Comparison of ENCODE assay signal across 19 mouse cellular contexts in the genomic region with DNA sequence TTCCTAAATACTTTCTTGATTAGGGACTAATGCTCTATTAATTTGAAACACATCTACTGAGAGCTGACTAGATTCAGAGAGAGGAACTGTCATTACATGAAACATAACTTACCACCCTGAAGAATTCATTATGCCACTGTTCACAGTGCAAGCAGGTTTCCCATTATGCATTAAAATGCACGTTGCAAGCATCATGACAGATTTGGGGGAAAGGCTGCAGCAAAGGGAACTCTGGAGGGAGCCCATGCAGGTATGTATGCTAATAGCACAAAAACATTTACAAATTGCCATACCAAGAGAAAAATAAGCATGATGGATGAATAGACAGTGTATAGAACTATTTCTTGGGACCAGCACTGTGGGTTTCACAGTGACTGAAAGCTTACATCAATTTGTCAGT.
DNase-seq lines count a peak whose midpoint lies in the region; ATAC-seq lines count a peak whose summit lies in the region.
"Had no signal": no experiment of that assay in that cellular context is flagged by ENCODE, and none has a peak within 500 bp of the region (broad histone marks: within the 10 kb centered on the region; RNA-seq: fewer than 3 reads in every experiment).

No protein-coding gene starts in this region.

- H3K27me3 ChIP-seq in forebrain, embryonic 13.5 days: no peaks in the 10 kb centered on the region
- H3K27me3 ChIP-seq in forebrain, embryonic 14.5 days (replicated peaks; ENCODE audit: control insufficient read depth, insufficient read depth, low read length): no peaks in the 10 kb centered on the region
- no peaks in the 10 kb centered on the region for H3K27me3 ChIP-seq in hindbrain, embryonic 16.5 days (replicated peaks; ENCODE audit: control insufficient read depth, insufficient read depth, low read length)
- H3K27me3 ChIP-seq in hindbrain, embryonic 11.5 days (ENCODE audit: control insufficient read depth, insufficient read depth, low read length): no peaks in the 10 kb centered on the region
- H3K27me3 ChIP-seq in midbrain, embryonic 16.5 days (ENCODE audit: control insufficient read depth, insufficient read depth, low read depth, low read length): no peaks in the 10 kb centered on the region
- no peaks in the 10 kb centered on the region for H3K27me3 ChIP-seq in midbrain, embryonic 11.5 days (ENCODE audit: control insufficient read depth, insufficient read depth, low read length)

- no peak overlapping the region for H3K27ac ChIP-seq in forebrain, embryonic 13.5 days
- H3K27ac ChIP-seq in forebrain, embryonic 14.5 days (ENCODE audit: low read depth, low read length): no peak overlapping the region
- H3K27ac ChIP-seq in hindbrain, embryonic 16.5 days (ENCODE audit: low read depth, low read length): no peak overlapping the region
- no peak overlapping the region for H3K27ac ChIP-seq in hindbrain, embryonic 11.5 days (ENCODE audit: low read depth, low read length)
- 0 out of 2 replicates have a peak overlapping the region, but pooled peaks have one; percentile 34 for H3K27ac ChIP-seq in midbrain, embryonic 16.5 days (ENCODE audit: low read length)
- H3K27ac ChIP-seq in midbrain, embryonic 11.5 days (ENCODE audit: low read depth, low read length): no peak overlapping the region
- H3K27ac ChIP-seq: forebrain, embryonic 10.5 days; gastrocnemius, adult 2 months had no signal

- H3K4me3 ChIP-seq in forebrain, embryonic 13.5 days: no peak overlapping the region
- H3K4me3 ChIP-seq in forebrain, embryonic 14.5 days (ENCODE audit: low read depth, low read length): no peak overlapping the region
- H3K4me3 ChIP-seq in hindbrain, embryonic 16.5 days (ENCODE audit: low read length): no peak overlapping the region
- no peak overlapping the region for H3K4me3 ChIP-seq in hindbrain, embryonic 11.5 days (ENCODE audit: low read depth, low read length)
- no peak overlapping the region for H3K4me3 ChIP-seq in midbrain, embryonic 16.5 days (ENCODE audit: low read depth, low read length)
- no peak overlapping the region for H3K4me3 ChIP-seq in midbrain, embryonic 11.5 days (ENCODE audit: low read depth, low read length)
- H3K4me3 ChIP-seq: forebrain, embryonic 10.5 days; gastrocnemius, adult 2 months had no signal

- no peak overlapping the region for H3K9ac ChIP-seq in forebrain, embryonic 13.5 days
- no peak overlapping the region for H3K9ac ChIP-seq in forebrain, embryonic 14.5 days (ENCODE audit: low read length)
- no peak overlapping the region for H3K9ac ChIP-seq in hindbrain, embryonic 16.5 days (ENCODE audit: low read depth, low read length)
- no peak overlapping the region for H3K9ac ChIP-seq in hindbrain, embryonic 11.5 days (ENCODE audit: low read depth, low read length)
- H3K9ac ChIP-seq in midbrain, embryonic 16.5 days (ENCODE audit: low read depth, low read length): no peak overlapping the region
- no peak overlapping the region for H3K9ac ChIP-seq in midbrain, embryonic 11.5 days (ENCODE audit: low read length)
- H3K9ac ChIP-seq: forebrain, postnatal 0 days had no signal

- no peak for DNase-seq in forebrain, embryonic 14.5 days (ENCODE audit: low spot score)
- no peak for DNase-seq in hindbrain, embryonic 11.5 days (ENCODE audit: low spot score)
- DNase-seq in midbrain, embryonic 11.5 days (ENCODE audit: low spot score, missing footprints): no peak
- DNase-seq: adrenal gland, adult 8-10 months; adrenal gland, postnatal 25 days; cerebellum, adult 18-20 months; cerebellum, adult 9-10 months; cerebellum, postnatal 14 days; forebrain, postnatal 0 days; gastrocnemius, adult 2 months; gastrocnemius, postnatal 14 days; heart, adult 11 months had no signal

- peak; percentile 33; the same call in 1 of the 2 replicates for ATAC-seq in forebrain, embryonic 13.5 days
- no peak for ATAC-seq in forebrain, embryonic 14.5 days
- ATAC-seq in hindbrain, embryonic 16.5 days: peak; percentile 67
- ATAC-seq in hindbrain, embryonic 11.5 days (ENCODE audit: low FRiP score): no peak
- ATAC-seq in midbrain, embryonic 16.5 days: no peak; the same call in 1 of the 2 replicates
- no peak for ATAC-seq in midbrain, embryonic 11.5 days (ENCODE audit: low FRiP score)
- ATAC-seq: activated CD4-positive, CD25-positive, alpha-beta regulatory T cell, adult 4 months; forebrain, postnatal 0 days; intestine, postnatal 0 days had no signal

- H3K36me3 ChIP-seq in forebrain, embryonic 13.5 days (ENCODE audit: poor library complexity, severe bottlenecking): no peaks in the 10 kb centered on the region
- H3K36me3 ChIP-seq in forebrain, embryonic 14.5 days (ENCODE audit: control insufficient read depth, insufficient read depth, low read length): no peaks in the 10 kb centered on the region
- H3K36me3 ChIP-seq in hindbrain, embryonic 16.5 days (ENCODE audit: control insufficient read depth, insufficient read depth, low read length): no peaks in the 10 kb centered on the region
- H3K36me3 ChIP-seq in hindbrain, embryonic 11.5 days (ENCODE audit: control insufficient read depth, insufficient read depth, low read length): no peaks in the 10 kb centered on the region
- no peaks in the 10 kb centered on the region for H3K36me3 ChIP-seq in midbrain, embryonic 16.5 days (ENCODE audit: control insufficient read depth, insufficient read depth, low read length)
- H3K36me3 ChIP-seq in midbrain, embryonic 11.5 days (ENCODE audit: control insufficient read depth, insufficient read depth, low read length): no peaks in the 10 kb centered on the region
- H3K36me3 ChIP-seq: forebrain, embryonic 10.5 days had no signal

- H3K4me2 ChIP-seq in forebrain, embryonic 13.5 days: no peak overlapping the region
- H3K4me2 ChIP-seq in forebrain, embryonic 14.5 days (ENCODE audit: low read length): no peak overlapping the region
- H3K4me2 ChIP-seq in hindbrain, embryonic 16.5 days (ENCODE audit: low read length): no peak overlapping the region
- H3K4me2 ChIP-seq in hindbrain, embryonic 11.5 days (replicated peaks; ENCODE audit: low read depth, low read length): no peak overlapping the region
- H3K4me2 ChIP-seq in midbrain, embryonic 16.5 days (ENCODE audit: low read length): 0 out of 2 replicates have a peak overlapping the region, but pooled peaks have one; percentile 17
- H3K4me2 ChIP-seq in midbrain, embryonic 11.5 days: no peak overlapping the region
- H3K4me2 ChIP-seq: heart, embryonic 11.5 days had no signal

- H3K9me3 ChIP-seq in forebrain, embryonic 13.5 days (replicated peaks): no peaks in the 10 kb centered on the region
- H3K9me3 ChIP-seq in forebrain, embryonic 14.5 days (replicated peaks; ENCODE audit: control insufficient read depth, low read length): no peaks in the 10 kb centered on the region
- no peaks in the 10 kb centered on the region for H3K9me3 ChIP-seq in hindbrain, embryonic 16.5 days (ENCODE audit: control insufficient read depth, low read length)
- H3K9me3 ChIP-seq in hindbrain, embryonic 11.5 days (ENCODE audit: control insufficient read depth, low read length): no peaks in the 10 kb centered on the region
- no peaks in the 10 kb centered on the region for H3K9me3 ChIP-seq in midbrain, embryonic 16.5 days (replicated peaks; ENCODE audit: control insufficient read depth, low read length, poor library complexity, severe bottlenecking)
- H3K9me3 ChIP-seq in midbrain, embryonic 11.5 days (ENCODE audit: control insufficient read depth, low read length): no peaks in the 10 kb centered on the region
- H3K9me3 ChIP-seq: forebrain, embryonic 10.5 days had no signal

- H3K4me1 ChIP-seq in forebrain, embryonic 13.5 days: 0 out of 2 replicates have a peak, but pooled peaks cover under 1% of the 10 kb centered on the region
- H3K4me1 ChIP-seq in forebrain, embryonic 14.5 days (ENCODE audit: control insufficient read depth, insufficient read depth, low read length): no peaks in the 10 kb centered on the region
- no peaks in the 10 kb centered on the region for H3K4me1 ChIP-seq in hindbrain, embryonic 16.5 days (ENCODE audit: control insufficient read depth, insufficient read depth, low read depth, low read length)
- H3K4me1 ChIP-seq in hindbrain, embryonic 11.5 days (replicated peaks; ENCODE audit: control insufficient read depth, insufficient read depth, low read length): no peaks in the 10 kb centered on the region
- H3K4me1 ChIP-seq in midbrain, embryonic 16.5 days (ENCODE audit: control insufficient read depth, insufficient read depth, low read length): no peaks in the 10 kb centered on the region; the same call in 1 of the 2 replicates
- no peaks in the 10 kb centered on the region for H3K4me1 ChIP-seq in midbrain, embryonic 11.5 days (ENCODE audit: control insufficient read depth, insufficient read depth, low read length)

- WGBS in forebrain, embryonic 13.5 days: 61% methylated on average over 1 of the region's 1 CpGs
- 21% methylated on average over 1 of the region's 1 CpGs for WGBS in forebrain, embryonic 14.5 days
- WGBS in hindbrain, embryonic 16.5 days: 28% methylated on average over 1 of the region's 1 CpGs
- 66% methylated on average over 1 of the region's 1 CpGs for WGBS in hindbrain, embryonic 11.5 days
- WGBS in midbrain, embryonic 16.5 days: 37% methylated on average over 1 of the region's 1 CpGs
- WGBS in midbrain, embryonic 11.5 days: 69% methylated on average over 1 of the region's 1 CpGs

Comparison
In these comparisons a context has a peak if more than half of its experiments do, and no peak if none do; other contexts are left out.
1. ATAC-seq: peak in forebrain, embryonic 13.5 days (single experiment) and hindbrain, embryonic 16.5 days (single experiment); none in forebrain, embryonic 14.5 days (single experiment), hindbrain, embryonic 11.5 days (single experiment), midbrain, embryonic 16.5 days (single experiment) and midbrain, embryonic 11.5 days (single experiment).